In the genomic region with DNA sequence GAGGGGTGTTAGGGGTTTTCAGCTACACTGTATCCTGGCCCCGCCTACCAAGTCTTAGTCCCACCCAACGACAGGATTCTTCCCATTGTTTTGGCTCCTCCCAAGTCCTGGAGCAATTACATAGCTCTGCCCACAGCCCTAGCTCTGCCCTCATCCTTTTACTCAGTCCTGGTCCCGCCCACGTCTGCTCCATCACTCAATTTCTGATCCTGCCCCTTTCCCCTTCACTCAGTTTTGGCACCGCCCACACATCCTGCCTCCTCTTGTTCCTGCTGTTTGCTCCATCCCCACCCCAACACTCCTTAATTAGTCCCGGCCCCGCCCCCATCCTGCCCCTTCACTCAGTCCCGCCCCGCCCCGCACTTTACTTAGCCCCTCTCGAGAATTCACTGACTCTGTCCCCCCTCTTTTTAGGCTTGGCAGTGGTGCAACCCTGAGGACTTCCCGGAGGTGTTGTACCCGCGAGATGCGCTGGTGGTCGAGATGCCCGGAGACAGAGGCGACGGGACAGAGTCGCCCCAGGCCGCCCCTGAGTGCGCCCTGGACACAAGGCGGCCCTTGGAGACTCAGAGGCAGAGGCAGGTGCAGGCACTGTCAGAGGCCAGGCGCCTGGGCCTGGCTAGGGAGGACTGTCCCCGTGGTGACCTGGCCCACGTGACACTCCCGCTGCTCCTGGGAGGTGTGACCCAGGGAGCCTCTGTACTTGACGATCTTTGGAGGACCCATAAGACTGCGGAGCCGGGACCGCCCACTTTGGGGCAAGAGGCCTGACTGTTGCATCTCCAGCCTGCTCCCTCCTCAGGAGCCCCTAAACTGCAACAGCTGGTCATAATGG, we compare ENCODE assay signal across 8 mouse cellular contexts. TPM values are rescaled to one million over a fixed set of nuclear protein-coding genes. Genes with fewer than 3 reads are reported as not detected.
DNase-seq lines count a peak whose midpoint lies in the region; ATAC-seq lines count a peak whose summit lies in the region.

No protein-coding gene starts in this region.

- H3K27ac ChIP-seq in intestine, embryonic 15.5 days: no peak overlapping the region
- H3K27ac ChIP-seq in liver, embryonic 15.5 days (replicated peaks): no peak overlapping the region

- 7% methylated on average over 31 of the region's 31 CpGs for WGBS in intestine, embryonic 15.5 days
- 13% methylated on average over 31 of the region's 31 CpGs for WGBS in liver, embryonic 15.5 days (ENCODE audit: insufficient replicate concordance)

- peaks cover 13% of the 10 kb centered on the region for H3K27me3 ChIP-seq in intestine, embryonic 15.5 days (replicated peaks)
- H3K27me3 ChIP-seq in liver, embryonic 15.5 days: peaks cover 56% of the 10 kb centered on the region

- intact Hi-C loops in left cerebral cortex, postnatal 14 days (cut with DNase I): no loop called here

- H3K9ac ChIP-seq in intestine, embryonic 15.5 days: no peak overlapping the region
- no peak overlapping the region for H3K9ac ChIP-seq in liver, embryonic 15.5 days

- peak; percentile 83 for DNase-seq in 416B (ENCODE audit: low read depth)
- peak; percentile 78 for DNase-seq in brain, adult 2 months (ENCODE audit: low read depth, low spot score)
- DNase-seq in heart, adult 11 months: peak; percentile 99
- peak; percentile 92 for DNase-seq in retina, postnatal 1 day
- DNase-seq in thymus, postnatal 10 days (ENCODE audit: low spot score in 2 of 2): no peak
- no peak for DNase-seq in left cerebral cortex, postnatal 14 days (ENCODE audit: low spot score in 2 of 2)

- peak overlapping the region; percentile 39 for H3K4me2 ChIP-seq in intestine, embryonic 15.5 days (replicated peaks)
- H3K4me2 ChIP-seq in liver, embryonic 15.5 days: peak overlapping the region; percentile 45

- no peaks in the 10 kb centered on the region for H3K9me3 ChIP-seq in intestine, embryonic 15.5 days
- H3K9me3 ChIP-seq in liver, embryonic 15.5 days (replicated peaks): no peaks in the 10 kb centered on the region

- 0 out of 2 replicates have a peak overlapping the region, but pooled peaks have one; percentile 10 for H3K4me3 ChIP-seq in intestine, embryonic 15.5 days (replicated peaks)
- no peak overlapping the region for H3K4me3 ChIP-seq in liver, embryonic 15.5 days (replicated peaks)

- no peaks in the 10 kb centered on the region for H3K36me3 ChIP-seq in intestine, embryonic 15.5 days
- no peaks in the 10 kb centered on the region for H3K36me3 ChIP-seq in liver, embryonic 15.5 days (replicated peaks)

- peak; percentile 77 for ATAC-seq in intestine, embryonic 15.5 days
- ATAC-seq in liver, embryonic 15.5 days (ENCODE audit: insufficient read depth): peak; percentile 51

- peaks cover 15% of the 10 kb centered on the region for H3K4me1 ChIP-seq in intestine, embryonic 15.5 days (replicated peaks)
- H3K4me1 ChIP-seq in liver, embryonic 15.5 days (replicated peaks): peaks cover 39% of the 10 kb centered on the region

RNA-seq across cellular contexts. Expression of a gene that starts 12.1 kb away (rescaled TPM):
- 0.29 and 0.40 TPM in 2 replicates for polyA plus RNA-seq in intestine, embryonic 15.5 days (2015; fragmentation: Nextera tagmentation; extraction: Ambion mirVana)
- polyA plus RNA-seq in liver, embryonic 15.5 days (2015; fragmentation: Nextera tagmentation; extraction: Ambion mirVana): 0.22 TPM in 2 replicates
- total RNA-seq in left cerebral cortex, postnatal 14 days (2021): 1 to 10 TPM; 1.2 TPM

RNA-seq across cellular contexts. Expression of a gene that starts 15.5 kb away (rescaled TPM):
- 13.2 and 16.8 TPM in 2 replicates for polyA plus RNA-seq in intestine, embryonic 15.5 days (2015; fragmentation: Nextera tagmentation; extraction: Ambion mirVana)
- polyA plus RNA-seq in liver, embryonic 15.5 days (2015; fragmentation: Nextera tagmentation; extraction: Ambion mirVana): 6.7 and 8.2 TPM in 2 replicates
- total RNA-seq in left cerebral cortex, postnatal 14 days (2021): 100 to 1,000 TPM; 176 to 185 TPM

RNA-seq across cellular contexts. Expression of a gene that starts 19.2 kb away (rescaled TPM):
- polyA plus RNA-seq in intestine, embryonic 15.5 days (2015; fragmentation: Nextera tagmentation; extraction: Ambion mirVana): 7.5 TPM in 2 replicates
- polyA plus RNA-seq in liver, embryonic 15.5 days (2015; fragmentation: Nextera tagmentation; extraction: Ambion mirVana): 12.6 and 15.2 TPM in 2 replicates
- 10 to 100 TPM; 10.2 to 17.2 TPM for total RNA-seq in left cerebral cortex, postnatal 14 days (2021)

RNA-seq across cellular contexts. Expression of a gene that starts 42.7 kb away (rescaled TPM):
- 2.0 TPM in 2 replicates for polyA plus RNA-seq in intestine, embryonic 15.5 days (2015; fragmentation: Nextera tagmentation; extraction: Ambion mirVana)
- 0.25 and 0.38 TPM in 2 replicates for polyA plus RNA-seq in liver, embryonic 15.5 days (2015; fragmentation: Nextera tagmentation; extraction: Ambion mirVana)
- 10 to 100 TPM; 17.2 to 19.2 TPM for total RNA-seq in left cerebral cortex, postnatal 14 days (2021)

RNA-seq across cellular contexts. Expression of a gene that starts 43.8 kb away (rescaled TPM):
- polyA plus RNA-seq in intestine, embryonic 15.5 days (2015; fragmentation: Nextera tagmentation; extraction: Ambion mirVana): 53.1 and 55.3 TPM in 2 replicates
- 14.7 and 16.5 TPM in 2 replicates for polyA plus RNA-seq in liver, embryonic 15.5 days (2015; fragmentation: Nextera tagmentation; extraction: Ambion mirVana)
- 100 to 1,000 TPM; 162 to 174 TPM for total RNA-seq in left cerebral cortex, postnatal 14 days (2021)

Comparison
In these comparisons a context has a peak if more than half of its experiments do, and no peak if none do; other contexts are left out.
1. DNase-seq: peak in 416B (single experiment), brain, adult 2 months (single experiment), heart, adult 11 months (single experiment) and retina, postnatal 1 day (single experiment); none in thymus, postnatal 10 days (0 of 2) and left cerebral cortex, postnatal 14 days (0 of 2).